Mouse (Mus musculus) left cerebral cortex, adult 18-20 months (tissue): ENCODE measurements around the gene Cabin1. TPM values are rescaled to one million over a fixed set of nuclear protein-coding genes. Genes with fewer than 3 reads are reported as not detected.

ENCODE experiments used
- DNase-seq, 2 experiments: peaks; one replicate each; pipeline ENCODE4 v3.0.0; 2021 to 2022; ENCODE audit warnings: low spot score in 2 of 2, mixed read lengths in 1 of 2
- total RNA-seq, 2 experiments: library from RNA; stranded (reverse); gene quantifications; 2 replicates each; pipeline ENCODE4 v1.2.3; 2021

Gene Cabin1
- total RNA-seq, 2 experiments from 2014 or later: 62.9 to 63.0 TPM

DNA sequence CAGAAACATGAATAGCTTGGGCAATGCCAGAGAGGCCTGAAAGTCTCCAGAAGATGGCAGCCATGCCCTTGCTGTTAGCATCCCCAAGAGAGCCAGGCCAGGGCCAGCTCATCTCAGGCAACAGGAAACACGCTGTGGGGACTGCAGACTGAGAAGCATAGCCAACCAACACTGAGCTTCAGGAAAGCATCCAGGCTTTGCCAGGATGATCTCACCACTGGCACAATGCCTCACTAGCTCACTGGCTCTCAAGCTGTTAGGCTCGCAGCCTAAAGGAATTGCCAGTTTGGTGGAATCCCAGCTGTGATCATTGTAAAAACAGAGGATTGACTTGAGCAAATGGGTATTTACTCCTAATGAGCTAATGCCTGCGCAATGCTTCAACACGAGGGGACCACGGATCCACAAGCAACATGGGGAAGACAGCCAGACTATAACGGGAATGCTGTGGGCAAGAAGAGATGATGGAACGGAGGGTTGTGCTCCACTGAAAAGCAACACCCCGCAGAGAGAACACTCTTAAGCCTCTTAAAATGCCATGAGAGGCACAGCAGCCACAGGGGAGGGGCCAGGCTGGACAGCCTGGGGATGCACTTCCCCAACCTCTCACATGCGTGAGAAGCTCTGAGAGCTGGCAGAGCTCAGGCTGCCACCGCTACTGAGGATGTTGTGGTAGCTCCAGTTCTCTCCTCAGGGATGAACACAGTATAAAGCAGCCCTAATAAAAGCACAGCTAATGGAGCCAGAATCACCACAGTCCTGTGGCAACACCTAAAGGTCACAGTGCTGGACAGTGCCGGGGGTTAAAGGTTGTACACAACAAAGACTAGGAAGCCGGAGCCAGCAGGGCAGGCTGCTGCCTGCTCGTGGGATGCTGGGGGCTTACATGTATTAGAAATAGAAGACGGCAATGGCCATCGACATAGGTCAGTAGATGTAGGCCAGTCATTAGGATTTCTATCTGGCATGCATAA, 59.6 kb downstream of the Cabin1 start:
- peak; percentile 93 for DNase-seq

DNA sequence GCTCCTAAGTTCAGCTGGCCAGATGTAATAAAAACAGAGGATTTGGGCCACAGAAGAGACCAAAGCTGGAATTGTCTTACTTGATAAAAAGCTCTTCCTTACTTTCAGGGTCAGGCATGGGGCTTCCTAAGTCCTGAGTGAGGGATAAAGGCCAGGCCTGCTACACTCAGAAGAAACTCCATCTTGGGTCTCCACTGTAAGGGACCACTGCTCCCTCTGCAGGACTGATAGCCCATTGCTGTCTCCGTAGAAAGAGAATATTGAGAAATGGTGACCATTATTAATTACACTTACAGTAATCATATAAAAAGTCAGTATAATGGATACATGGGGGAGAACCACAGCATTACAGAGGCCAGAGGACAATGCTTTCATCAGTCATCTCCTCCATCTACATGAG, 60.6 kb downstream of the Cabin1 start:
- DNase-seq: no peak

GRCm38 (mm10) chr10:75702494-75702893, 61.6 kb downstream of the Cabin1 start:
- no peak for DNase-seq

DNA sequence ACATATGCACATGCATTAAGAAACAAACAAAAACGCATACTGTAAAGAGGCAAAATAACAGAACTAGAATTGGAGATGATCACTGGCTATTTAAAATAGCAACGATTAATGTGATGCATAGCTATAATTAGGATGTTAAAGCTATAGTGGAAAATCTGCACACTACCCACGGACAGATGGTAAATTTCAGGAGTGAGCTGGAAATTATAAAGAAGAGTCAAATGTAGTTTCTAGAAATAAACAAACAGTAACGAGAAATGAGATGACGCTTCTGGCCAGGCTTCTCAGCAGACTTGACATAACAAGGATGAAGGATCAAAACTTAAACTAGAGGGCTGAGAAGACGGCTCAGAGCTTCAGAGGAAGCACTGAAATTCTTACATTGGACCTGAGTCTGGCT, 62.9 kb downstream of the Cabin1 start:
- no peak for DNase-seq

DNA sequence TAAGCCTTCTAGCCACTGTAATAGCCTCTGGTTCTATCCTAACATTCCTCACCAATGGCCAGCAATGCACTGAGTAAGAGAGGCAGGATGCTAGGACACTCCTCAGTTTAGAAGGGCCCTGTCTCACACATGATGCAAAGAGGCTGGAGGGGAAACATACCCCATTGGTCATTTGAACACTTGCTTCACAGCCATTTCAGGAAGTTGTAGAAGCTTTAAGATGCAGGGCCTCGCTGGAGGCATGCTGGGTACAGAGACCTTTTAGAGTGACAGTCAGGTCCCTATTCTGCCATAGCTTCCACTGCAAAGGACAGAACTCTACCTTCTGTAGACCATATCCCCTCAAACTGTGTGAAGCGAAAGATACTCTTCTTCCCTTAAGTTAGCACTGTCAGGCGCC, 66.4 kb downstream of the Cabin1 start:
- DNase-seq: no peak

DNA sequence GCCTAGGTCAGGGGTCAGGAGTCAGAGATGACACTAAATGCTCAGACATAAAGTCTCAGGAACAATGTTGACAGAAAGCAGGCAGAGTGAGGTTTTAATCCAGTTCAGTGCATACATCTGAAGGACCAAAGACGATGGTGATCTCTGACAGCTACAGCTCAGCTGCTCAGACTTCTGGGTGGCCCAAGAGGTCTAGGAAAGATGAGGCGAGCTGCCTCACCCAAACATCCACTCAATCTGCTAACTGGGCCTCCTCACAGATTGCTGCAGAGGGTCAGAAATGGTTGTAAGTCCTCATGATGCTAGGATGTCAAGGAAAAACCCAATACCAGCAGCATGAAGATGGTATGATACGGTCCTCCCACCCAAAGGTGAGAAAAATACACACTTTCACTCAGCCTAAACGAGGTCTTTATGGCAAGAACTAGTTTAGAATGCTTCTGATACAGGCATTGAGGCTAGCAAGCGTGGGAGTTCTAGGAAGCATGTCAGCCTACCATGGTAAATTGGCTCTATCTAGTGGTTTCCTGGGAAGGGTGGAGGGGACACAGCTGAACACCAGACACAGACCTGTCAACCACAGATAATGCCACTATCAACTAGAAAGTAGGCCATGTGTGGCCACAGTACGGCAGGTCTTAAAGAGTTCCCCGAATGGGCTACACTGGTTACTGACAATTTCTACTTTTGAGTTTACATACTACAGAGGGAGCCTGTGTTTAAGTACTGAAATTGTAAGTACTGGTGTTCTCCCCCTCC, 67.4 kb downstream of the Cabin1 start:
- DNase-seq: no peak

DNA sequence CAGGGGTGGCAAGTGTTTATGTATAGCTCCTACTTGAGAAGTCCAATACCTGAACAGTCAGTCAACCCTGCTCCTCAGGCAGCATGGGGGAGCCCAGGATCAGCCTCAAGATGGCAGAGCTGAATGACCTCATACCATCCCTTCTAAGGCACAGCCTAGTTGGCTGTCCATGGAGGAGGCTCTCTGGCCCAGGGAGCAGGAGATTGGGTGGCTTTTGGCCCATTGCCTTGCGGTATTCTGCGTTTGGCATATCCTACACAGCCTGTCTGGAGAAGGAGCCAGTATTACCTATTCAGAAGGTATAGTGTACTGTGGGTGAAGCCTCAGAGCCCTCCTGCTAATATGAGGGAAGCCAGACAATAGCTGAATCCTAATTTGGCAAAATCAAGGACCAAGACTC, 68.6 kb downstream of the Cabin1 start:
- DNase-seq: no peak

DNA sequence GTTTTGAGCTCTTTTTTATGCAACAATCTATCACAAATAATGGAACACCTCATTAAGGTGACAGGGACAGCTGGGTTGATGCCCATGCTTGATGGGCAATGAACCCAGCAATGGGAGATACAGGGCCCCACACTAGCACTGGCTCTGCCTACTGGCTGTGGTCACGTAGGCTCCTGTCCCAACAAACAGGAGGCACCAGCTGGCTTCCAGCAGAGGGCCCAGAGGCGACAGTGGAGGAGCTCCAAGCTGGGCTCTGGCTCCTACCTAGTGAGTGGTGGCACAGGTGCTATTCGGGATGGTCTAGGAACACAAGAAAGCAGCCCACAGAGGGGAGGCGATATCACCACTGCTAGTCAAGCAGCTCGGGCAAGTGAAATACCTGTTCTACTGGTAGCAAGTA, 69.1 kb downstream of the Cabin1 start:
- no peak for DNase-seq

DNA sequence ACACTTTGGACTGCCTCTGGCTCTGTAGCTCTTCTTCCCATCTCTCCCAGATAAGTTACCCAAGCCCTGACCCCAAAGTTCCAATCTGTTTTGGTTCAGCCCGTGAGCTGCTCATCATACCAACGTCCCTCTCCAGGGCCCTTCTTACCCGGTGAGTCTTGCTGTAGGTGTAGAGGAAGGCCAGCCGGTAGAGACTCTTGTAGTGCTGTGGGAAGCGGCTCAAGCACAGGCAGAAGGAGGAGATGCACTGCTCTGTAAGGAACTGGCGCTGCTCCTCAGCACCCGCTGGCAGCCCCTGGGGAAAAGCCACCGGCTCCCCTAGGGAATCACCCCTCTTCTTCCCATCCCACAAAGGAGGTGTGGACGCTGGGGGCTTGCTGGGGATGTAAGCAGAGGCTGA, 69.6 kb downstream of the Cabin1 start:
- DNase-seq: no peak

- DNase-seq: no peak
Measured at GRCm38 (mm10) chr10:75693451-75694233, 70.5 kb downstream of the Cabin1 start.

DNA sequence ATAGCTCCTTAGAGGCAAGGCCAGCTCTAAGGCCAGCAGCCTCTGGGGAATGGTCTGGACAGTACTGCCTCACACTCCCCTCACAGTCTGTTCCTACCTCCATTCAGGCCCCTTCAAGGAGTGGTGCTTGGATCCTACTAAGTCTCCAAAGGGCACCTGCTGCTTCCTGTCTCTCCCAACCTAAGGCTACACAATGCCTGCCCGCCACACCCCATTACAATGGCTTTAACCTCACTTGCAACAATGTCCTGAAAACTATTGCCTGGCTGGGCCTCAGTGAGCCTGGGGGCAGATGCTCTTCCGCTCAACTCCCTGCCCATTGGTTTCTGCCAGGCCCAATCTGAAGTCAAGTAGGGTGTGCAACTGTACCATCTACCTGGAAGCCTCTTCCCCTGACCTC, 75.5 kb downstream of the Cabin1 start:
- no peak for DNase-seq

- DNase-seq: no peak
Measured at GRCm38 (mm10) chr10:75686724-75687123, 77.4 kb downstream of the Cabin1 start.

- peak; percentile 83 to 89 for DNase-seq
Measured at GRCm38 (mm10) chr10:75684035-75685004, 79.8 kb downstream of the Cabin1 start.

- DNase-seq: no peak
Measured at GRCm38 (mm10) chr10:75680574-75681001, 83.6 kb downstream of the Cabin1 start.

DNA sequence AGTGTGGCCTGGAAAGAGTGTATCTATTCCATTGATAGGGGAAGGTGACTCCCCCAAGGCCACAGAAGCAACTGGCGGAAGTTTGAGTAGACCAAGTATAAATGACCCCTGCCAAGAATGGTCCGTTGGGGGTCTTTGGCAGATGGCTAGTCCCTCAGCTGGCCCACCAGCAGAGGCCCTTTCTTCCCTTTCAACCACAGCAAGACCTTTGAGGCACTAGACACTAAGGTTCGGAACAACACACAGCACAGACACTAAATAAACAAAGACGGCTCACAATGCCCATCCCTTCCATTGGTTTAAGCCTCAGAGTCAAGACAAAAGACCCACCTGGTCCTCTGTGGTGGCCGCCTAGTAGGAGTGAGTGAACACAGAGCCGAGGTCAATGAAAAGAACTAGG, 84.9 kb downstream of the Cabin1 start:
- no peak for DNase-seq

DNA sequence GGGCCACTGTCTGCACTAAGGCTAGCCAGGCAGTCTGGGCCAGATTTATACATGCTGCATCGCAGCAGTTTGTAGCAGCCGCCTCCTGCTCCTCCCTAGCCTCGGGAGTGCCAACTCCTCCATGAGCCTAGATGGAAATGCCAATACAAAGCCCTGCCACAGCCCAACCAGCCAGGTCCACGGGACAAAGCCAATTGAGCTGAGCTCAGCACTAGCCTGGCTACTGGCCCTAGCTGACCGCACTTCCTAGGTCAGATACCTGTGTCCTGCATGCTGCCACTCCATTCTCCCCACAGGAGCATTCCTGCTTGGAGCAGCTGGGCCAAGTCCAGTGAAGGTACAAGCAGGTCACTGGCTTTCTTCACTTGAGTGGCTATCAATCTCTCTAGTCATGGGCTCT, 86.2 kb downstream of the Cabin1 start:
- DNase-seq: no peak

GRCm38 (mm10) chr10:75677571-75677970, 86.6 kb downstream of the Cabin1 start:
- DNase-seq: no peak

- DNase-seq: no peak
Measured at GRCm38 (mm10) chr10:75676819-75677565, 87.1 kb downstream of the Cabin1 start.

DNA sequence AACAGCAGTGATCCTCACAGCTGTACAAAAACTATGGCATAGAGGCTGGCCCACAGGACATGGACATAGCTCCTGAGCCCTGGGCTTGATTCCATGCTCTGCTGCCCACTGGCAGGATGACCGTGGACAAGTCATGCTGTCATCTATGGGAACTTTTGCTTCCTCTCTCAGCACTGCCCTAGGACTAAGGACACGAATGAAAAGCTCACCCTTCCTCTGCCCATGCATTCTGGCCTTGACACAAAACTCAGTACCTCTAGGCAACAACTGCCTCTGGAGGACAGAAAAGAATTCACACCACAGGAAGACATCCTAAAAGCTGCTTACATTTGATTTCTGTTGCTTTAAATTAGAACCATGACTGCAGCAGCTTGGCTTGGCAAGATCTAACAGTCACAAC, 87.9 kb downstream of the Cabin1 start:
- no peak for DNase-seq

DNA sequence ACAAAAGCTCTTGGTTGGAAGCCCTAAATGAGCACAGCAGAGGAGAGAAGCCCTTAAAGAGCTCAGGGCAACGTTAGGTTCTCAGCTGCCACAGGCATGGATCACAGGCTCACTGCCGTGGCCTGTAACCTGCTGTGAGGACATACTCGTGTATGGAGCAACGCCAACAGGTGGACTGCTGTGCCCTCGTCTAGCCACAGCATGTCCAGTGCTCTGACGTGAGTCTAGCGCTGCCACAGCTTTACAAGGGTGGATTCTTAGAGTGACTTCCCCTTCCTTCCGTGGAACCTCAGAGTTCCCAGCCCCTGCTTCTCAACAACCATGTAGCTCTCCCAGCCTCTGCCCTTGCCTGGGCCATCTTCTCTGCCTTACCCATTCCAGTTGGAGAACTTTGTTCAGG, 88.5 kb downstream of the Cabin1 start:
- DNase-seq: no peak
